Mouse (Mus musculus) stomach, embryonic 16.5 days (tissue): Measurements from ENCODE around the gene Aspg. TPM values are rescaled to one million over a fixed set of nuclear protein-coding genes. Genes with fewer than 3 reads are reported as not detected.

Source experiments
- ATAC-seq: fragments of 200-750 bp; cut with Nextera tagmentation; 2 replicates; pipeline ENCODE4 v1.8.0; 2017; ENCODE audit warnings: moderate number of reproducible peaks, moderate TSS enrichment; ENCODE audit not compliant: insufficient read depth, low FRiP score
- H3K27ac ChIP-seq: fragments of 300-500 bp; sonication (generic); 2 replicates; pipeline ENCODE4 v1.5.1; 2014; ENCODE audit warnings: low read length
- H3K27me3 ChIP-seq: fragments of 300-500 bp; sonication (generic); 2 replicates; pipeline ENCODE4 v1.6.1; 2014; ENCODE audit warnings: low read length, control low read depth, mixed read lengths; ENCODE audit not compliant: control insufficient read depth, insufficient read depth
- H3K36me3 ChIP-seq: fragments of 300-500 bp; sonication (generic); 2 replicates; pipeline ENCODE4 v1.6.1; 2014; ENCODE audit warnings: low read length; ENCODE audit not compliant: control insufficient read depth, insufficient read depth
- H3K4me1 ChIP-seq: fragments of 300-500 bp; sonication (generic); 2 replicates; pipeline ENCODE4 v1.6.1; 2014; ENCODE audit warnings: low read length, control low read depth, mixed read lengths; ENCODE audit not compliant: control insufficient read depth, insufficient read depth
- H3K4me2 ChIP-seq: fragments of 300-500 bp; sonication (generic); 2 replicates; pipeline ENCODE4 v1.6.1; 2014; ENCODE audit warnings: low read depth, low read length, mixed read lengths
- H3K4me3 ChIP-seq: fragments of 300-500 bp; sonication (generic); replicated peaks from 2 replicates; pipeline ENCODE4 v1.5.1; 2014; ENCODE audit warnings: mild to moderate bottlenecking, low read length
- H3K9ac ChIP-seq: fragments of 300-500 bp; sonication (generic); 2 replicates; pipeline ENCODE4 v1.6.1; 2014; ENCODE audit warnings: low read length
- H3K9me3 ChIP-seq: fragments of 300-500 bp; sonication (generic); replicated peaks from 2 replicates; pipeline ENCODE4 v1.6.1; 2016; ENCODE audit warnings: low read length, control low read depth; ENCODE audit not compliant: control insufficient read depth
- WGBS: fragments of 180-500 bp; shearing (Covaris S2); extraction: QIAGEN DNeasy Blood & Tissue Kit; methylation state at CpG from one replicate; pipeline ENCODE4 v1.1.7; 2014; 5-methylcytosine and 5-hydroxymethylcytosine counted together
- polyA plus RNA-seq: library from polyadenylated mRNA; unstranded; fragments of >200 nt; fragmentation: Nextera tagmentation; extraction: Ambion mirVana; gene quantifications from 2 replicates; pipeline ENCODE4 v1.2.1, GENCODE M21; 2015

The Aspg gene
- polyA plus RNA-seq, 1 experiment from 2014 or later: 3.8 TPM

DNA sequence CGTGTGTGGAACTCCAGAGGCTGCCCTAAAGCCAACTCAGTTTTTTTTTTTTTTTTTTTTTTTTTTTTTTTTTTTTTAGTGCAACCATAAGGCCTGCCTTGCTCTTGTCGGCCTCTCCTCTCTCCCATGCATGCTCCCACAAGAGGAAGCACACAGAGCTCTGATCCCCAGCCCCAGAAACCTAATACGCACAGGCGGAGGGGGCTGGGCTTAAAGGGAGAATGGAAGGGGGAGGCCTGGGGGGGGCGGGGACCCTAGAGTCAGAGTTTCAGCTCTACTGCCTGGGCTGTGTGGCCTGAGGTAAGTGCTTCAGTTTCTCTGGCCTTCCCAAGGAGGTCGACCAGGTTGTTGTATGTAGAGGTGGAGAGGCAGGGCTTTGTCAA lies 45.5 kb downstream of the Aspg start:
- Histone ChIP-seq H3K27me3 (0 out of 2 replicates have a peak, but pooled peaks cover 4% of the 10 kb centered on the region), H3K36me3 (no peaks in the 10 kb centered on the region), H3K9me3 (no peaks in the 10 kb centered on the region), H3K4me2 (no peak overlapping the region), H3K27ac (peak overlapping the region; percentile 34; the same call in 1 of the 2 replicates), H3K9ac (no peak overlapping the region), H3K4me1 (peaks cover 24% of the 10 kb centered on the region), H3K4me3 (no peak overlapping the region)
- 50% methylated on average over 6 of the region's 6 CpGs for WGBS
- ATAC-seq: no peak

DNA sequence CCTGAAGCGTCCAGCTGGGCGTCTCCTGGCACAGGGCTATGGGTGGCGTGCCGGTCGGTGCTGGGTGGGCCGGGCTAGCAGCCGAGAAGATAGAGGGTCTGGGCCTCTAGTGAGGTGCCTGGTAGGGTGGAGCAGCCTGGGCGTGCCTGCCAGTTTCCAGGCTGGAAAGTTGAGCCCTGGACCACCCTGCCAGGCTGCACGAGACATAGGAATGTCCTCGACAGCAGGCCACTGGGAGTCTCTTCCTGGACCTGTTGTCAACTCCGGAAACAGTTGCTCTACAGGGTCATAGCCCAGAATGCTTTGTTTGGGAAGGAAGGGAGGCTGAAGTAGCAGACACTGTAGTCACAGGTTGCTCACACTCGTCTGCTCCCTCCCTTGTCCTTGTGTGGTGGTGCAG lies 47.1 kb downstream of the Aspg start:
- H3K4me1 ChIP-seq: peaks cover 19% of the 10 kb centered on the region
- no peak for ATAC-seq
- H3K9ac ChIP-seq: 0 out of 2 replicates have a peak overlapping the region, but pooled peaks have one; percentile 21
- H3K27ac ChIP-seq: peak overlapping the region; percentile 3; the same call in 1 of the 2 replicates
- H3K9me3 ChIP-seq: no peaks in the 10 kb centered on the region
- H3K27me3 ChIP-seq: no peaks in the 10 kb centered on the region
- no peaks in the 10 kb centered on the region for H3K36me3 ChIP-seq
- WGBS: 68% methylated on average over 12 of the region's 12 CpGs
- H3K4me2 ChIP-seq: no peak overlapping the region
- H3K4me3 ChIP-seq: no peak overlapping the region

DNA sequence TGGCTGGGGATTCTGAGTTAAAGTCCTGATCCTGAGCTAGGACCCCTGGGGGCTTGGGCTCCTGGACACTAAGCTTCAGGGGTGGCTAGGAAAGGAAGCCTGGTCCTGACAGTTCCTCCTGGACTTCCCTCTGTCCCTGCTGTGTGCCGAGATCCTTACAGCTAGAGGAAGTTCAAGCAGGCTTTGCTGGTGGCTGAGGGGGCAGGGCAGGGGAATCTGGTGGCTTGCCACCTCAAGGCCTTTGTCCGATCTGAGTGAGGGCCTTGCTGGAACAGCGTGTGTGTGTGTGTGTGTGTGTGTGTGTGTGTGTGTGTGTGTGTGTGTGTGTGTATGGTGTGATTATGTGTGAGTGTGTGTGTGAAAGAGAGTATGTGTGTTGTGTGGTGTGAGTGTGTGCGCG lies 48.0 kb downstream of the Aspg start:
- WGBS: 72% methylated on average over 4 of the region's 5 CpGs
- peak overlapping the region; percentile 56; the same call in 1 of the 2 replicates for H3K27ac ChIP-seq
- peaks cover 19% of the 10 kb centered on the region for H3K4me1 ChIP-seq

DNA sequence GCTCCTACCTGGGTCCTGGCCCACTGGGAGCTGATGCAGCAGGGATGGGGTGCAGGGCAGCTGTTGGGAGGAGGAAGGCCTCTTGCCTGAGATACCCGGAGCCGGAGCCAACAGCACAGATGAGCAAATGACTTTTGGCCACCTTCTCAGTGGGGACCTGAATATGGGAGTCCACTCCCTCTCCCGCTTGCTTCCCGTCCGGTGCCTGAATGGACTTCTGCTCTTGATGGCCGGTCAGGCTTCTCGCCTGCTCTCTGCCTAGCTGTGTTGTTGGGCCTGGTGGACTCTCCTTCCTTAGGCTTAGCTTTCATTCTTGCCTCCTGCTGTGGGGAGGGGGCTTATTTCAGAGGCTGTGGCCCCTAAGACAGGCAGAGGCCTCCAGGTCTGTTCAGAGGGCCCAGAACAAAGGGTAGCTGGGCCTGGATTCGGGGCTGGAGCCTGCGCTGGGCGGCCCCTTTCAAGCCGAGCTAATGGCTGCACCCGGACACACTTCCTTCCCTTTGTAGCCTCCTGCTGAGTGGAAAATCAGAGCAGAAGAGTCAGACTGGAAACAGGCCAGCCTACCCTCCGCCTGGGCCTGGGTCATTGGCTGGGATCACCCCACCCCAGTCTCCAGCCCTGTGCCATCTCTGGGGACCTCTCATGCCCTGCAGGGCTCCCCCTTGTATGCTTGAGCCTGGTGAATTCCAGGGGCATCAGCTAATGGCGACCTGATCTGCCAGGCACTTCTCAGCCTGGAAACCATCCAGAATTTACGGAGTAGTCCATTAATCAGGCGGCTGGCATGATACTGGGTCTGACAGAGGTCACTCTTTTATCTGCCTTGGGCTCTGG lies 49.0 kb downstream of the Aspg start:
- H3K27me3 ChIP-seq: no peaks in the 10 kb centered on the region
- no peak overlapping the region for H3K4me2 ChIP-seq
- 74% methylated on average over 16 of the region's 16 CpGs for WGBS
- H3K4me1 ChIP-seq: peaks cover 13% of the 10 kb centered on the region
- H3K27ac ChIP-seq: peak overlapping the region; percentile 56
- no peak overlapping the region for H3K4me3 ChIP-seq
- H3K36me3 ChIP-seq: no peaks in the 10 kb centered on the region
- H3K9ac ChIP-seq: 0 out of 2 replicates have a peak overlapping the region, but pooled peaks have one; percentile 0
- ATAC-seq: no peak; the same call in 1 of the 2 replicates
- H3K9me3 ChIP-seq: no peaks in the 10 kb centered on the region

More for the DNA sequence above, 48.0 kb downstream of the Aspg start:
- H3K9me3 ChIP-seq: no peaks in the 10 kb centered on the region
- no peak for ATAC-seq
- H3K27me3 ChIP-seq: no peaks in the 10 kb centered on the region
- H3K9ac ChIP-seq: no peak overlapping the region; the same call in 1 of the 2 replicates
- H3K4me3 ChIP-seq: no peak overlapping the region
- no peak overlapping the region for H3K4me2 ChIP-seq
- no peaks in the 10 kb centered on the region for H3K36me3 ChIP-seq

DNA sequence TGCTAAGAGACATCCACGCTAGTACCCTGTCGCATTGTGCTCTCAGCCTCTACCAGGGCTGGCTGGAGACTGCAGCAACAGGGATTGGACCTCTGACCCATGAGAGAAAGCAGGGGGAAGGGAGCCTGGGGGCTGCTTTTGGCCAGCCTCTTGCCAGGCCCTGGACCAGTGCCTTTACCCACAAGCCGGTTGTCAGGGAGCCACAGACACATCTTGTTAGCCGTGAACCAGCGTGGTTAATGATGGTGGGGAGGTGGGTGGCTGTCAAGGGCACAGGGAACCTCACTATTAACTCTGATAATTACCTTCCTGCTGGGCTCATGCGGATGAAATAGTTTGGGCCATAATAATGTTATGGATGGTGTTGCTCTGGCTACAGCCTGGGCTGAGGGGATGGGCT lies 50.3 kb downstream of the Aspg start:
- Histone ChIP-seq H3K27me3 (no peaks in the 10 kb centered on the region), H3K27ac (no peak overlapping the region), H3K9ac (no peak overlapping the region), H3K4me3 (no peak overlapping the region), H3K4me1 (peaks cover 6% of the 10 kb centered on the region; the same call in 1 of the 2 replicates), H3K4me2 (no peak overlapping the region), H3K36me3 (no peaks in the 10 kb centered on the region), H3K9me3 (no peaks in the 10 kb centered on the region)
- ATAC-seq: no peak
- WGBS: 85% methylated on average over 6 of the region's 6 CpGs

DNA sequence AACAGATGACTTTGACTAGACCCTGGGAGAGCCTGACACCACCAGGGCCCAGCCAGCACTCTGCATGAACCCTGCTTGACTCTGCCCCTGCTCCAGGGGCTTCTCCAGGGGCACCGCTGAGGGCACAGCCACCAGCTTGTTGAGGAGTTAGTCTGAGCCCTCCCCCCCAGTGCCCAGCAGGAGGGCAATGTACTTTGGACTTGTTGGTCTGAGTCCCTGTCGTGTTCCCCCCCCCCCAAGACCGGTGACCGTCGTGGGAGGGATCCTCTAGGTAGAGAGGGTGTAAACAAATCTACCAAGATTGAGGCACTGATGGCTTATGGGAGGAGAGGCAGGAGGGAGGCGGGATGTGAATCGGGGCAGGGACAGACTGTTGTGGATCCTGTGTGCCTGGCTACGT lies 51.8 kb downstream of the Aspg start:
- H3K27ac ChIP-seq: no peak overlapping the region
- H3K9ac ChIP-seq: no peak overlapping the region
- H3K4me3 ChIP-seq: no peak overlapping the region
- no peaks in the 10 kb centered on the region for H3K36me3 ChIP-seq
- no peak overlapping the region for H3K4me2 ChIP-seq
- no peaks in the 10 kb centered on the region for H3K27me3 ChIP-seq
- no peaks in the 10 kb centered on the region for H3K9me3 ChIP-seq
- H3K4me1 ChIP-seq: peaks cover 6% of the 10 kb centered on the region; the same call in 1 of the 2 replicates
- WGBS: 42% methylated on average over 8 of the region's 8 CpGs
- no peak for ATAC-seq

DNA sequence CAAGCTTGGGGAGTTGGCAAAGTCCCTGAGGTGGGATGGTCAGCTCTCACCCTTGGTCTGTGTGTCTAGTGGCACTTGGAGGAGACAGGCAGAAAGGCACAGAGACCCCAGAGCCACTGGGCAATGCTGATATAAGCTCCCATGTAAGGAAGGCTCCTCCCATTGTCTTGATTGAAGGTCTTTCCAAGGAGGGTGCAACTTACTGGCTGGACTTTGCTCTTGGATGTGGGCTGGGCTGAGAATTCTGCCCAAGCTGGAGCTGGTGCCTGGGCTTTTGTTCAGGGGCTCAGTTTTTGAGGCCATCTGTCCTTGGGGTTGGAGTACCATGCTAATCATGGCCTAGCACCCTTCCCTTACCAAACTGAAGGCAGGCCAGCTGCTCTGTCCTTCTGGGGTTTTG lies 52.3 kb downstream of the Aspg start:
- ATAC-seq: no peak
- no peaks in the 10 kb centered on the region for H3K27me3 ChIP-seq
- no peaks in the 10 kb centered on the region for H3K36me3 ChIP-seq
- H3K4me1 ChIP-seq: peaks cover 4% of the 10 kb centered on the region; the same call in 1 of the 2 replicates
- H3K4me3 ChIP-seq: no peak overlapping the region
- H3K4me2 ChIP-seq: no peak overlapping the region
- H3K27ac ChIP-seq: no peak overlapping the region
- H3K9ac ChIP-seq: no peak overlapping the region
- no peaks in the 10 kb centered on the region for H3K9me3 ChIP-seq

DNA sequence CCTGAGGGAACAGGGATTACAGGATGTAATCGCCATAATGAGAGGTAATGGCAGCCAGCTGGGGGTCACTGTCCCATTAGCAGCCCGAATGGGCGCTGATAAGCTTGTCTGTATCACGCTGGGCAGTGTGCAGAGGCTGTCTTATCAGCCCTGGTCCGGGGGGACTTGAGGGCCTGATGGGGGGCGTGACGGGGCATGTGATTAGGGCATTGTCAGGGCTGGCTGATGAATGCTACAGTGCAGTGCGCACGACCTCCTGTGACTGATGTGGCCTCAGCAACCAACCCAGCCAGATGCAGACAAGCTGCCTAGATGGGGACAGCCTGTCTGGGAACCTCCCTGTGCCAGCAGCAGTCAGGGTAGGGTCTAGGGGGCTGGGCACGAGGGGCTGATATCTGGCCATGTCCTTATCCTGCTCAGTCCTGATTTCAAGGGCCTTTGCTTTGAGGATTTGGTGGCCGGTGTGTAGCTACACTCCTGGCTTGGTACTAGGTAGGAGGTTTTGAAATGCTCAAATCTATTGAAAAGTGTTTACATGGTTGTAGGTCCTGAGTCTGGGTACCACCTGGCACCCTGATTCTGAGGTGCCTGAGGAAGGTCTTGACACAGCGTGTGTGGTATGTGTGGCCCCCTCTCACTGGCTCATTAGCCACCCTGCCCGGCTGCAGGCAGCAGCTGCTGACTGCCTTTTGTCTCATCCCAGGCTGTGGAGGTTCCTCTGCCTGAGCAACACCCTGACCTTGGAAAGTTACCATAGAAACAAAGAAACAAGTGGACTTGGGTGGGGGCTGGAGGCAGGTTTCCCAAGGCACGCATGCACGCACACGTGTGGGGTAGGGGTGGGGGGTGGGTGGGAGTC lies 57.7 kb downstream of the Aspg start:
- H3K27me3 ChIP-seq: no peaks in the 10 kb centered on the region
- no peak for ATAC-seq
- H3K36me3 ChIP-seq: no peaks in the 10 kb centered on the region
- H3K4me3 ChIP-seq: no peak overlapping the region
- H3K27ac ChIP-seq: no peak overlapping the region
- no peaks in the 10 kb centered on the region for H3K9me3 ChIP-seq
- peaks cover 9% of the 10 kb centered on the region for H3K4me1 ChIP-seq
- 28% methylated on average over 16 of the region's 16 CpGs for WGBS
- no peak overlapping the region for H3K9ac ChIP-seq
- H3K4me2 ChIP-seq: no peak overlapping the region

DNA sequence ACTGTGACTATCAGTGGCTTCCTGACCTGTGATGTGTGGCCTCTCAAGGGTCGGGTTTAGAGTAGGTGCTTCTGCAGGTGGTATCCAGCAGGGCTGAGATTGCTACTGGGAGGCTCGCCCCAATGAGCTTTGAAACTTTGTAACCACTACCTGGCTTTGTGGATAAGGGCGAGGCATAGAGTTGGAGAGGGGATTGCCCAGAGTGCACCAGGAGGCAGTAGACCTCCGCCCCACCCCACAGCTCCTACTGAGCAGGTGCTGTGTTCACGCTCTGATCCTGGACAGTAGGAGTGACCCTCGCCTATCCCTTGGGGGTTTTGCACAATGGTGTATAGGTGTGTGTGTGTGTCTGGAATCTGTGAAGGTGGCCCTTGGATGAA lies 58.4 kb downstream of the Aspg start:
- Histone ChIP-seq H3K4me2 (no peak overlapping the region), H3K27ac (no peak overlapping the region)
- WGBS: 69% methylated on average over 6 of the region's 6 CpGs

More for the DNA sequence above, 58.4 kb downstream of the Aspg start:
- no peak overlapping the region for H3K9ac ChIP-seq
- no peak for ATAC-seq
- no peak overlapping the region for H3K4me3 ChIP-seq
- no peaks in the 10 kb centered on the region for H3K27me3 ChIP-seq
- H3K9me3 ChIP-seq: no peaks in the 10 kb centered on the region
- H3K4me1 ChIP-seq: peaks cover 14% of the 10 kb centered on the region
- no peaks in the 10 kb centered on the region for H3K36me3 ChIP-seq
